Mouse (Mus musculus) lung, postnatal 25 days (tissue): ENCODE results near the gene Pno1.
A peak's percentile ranks its signal among the peaks of the same experiment; 100 is the strongest.

Experiments
- DNase-seq: peaks from one replicate; pipeline ENCODE4 v3.0.0; 2022; ENCODE audit warnings: low spot score

The Pno1 gene

GRCm38 (mm10) chr11:17176638-17177037 lies 34.7 kb downstream of the Pno1 start:
- no peak for DNase-seq

- DNase-seq: no peak
These were observed 39.1 kb downstream of the Pno1 start for GRCm38 (mm10) chr11:17172300-17172699.

- peak; percentile 39 for DNase-seq
These were observed 40.2 kb downstream of the Pno1 start for GRCm38 (mm10) chr11:17170938-17171729.

- DNase-seq: no peak
These were observed 42.1 kb downstream of the Pno1 start for GRCm38 (mm10) chr11:17169262-17169661.

- no peak for DNase-seq
These were observed 44.7 kb downstream of the Pno1 start for GRCm38 (mm10) chr11:17166627-17167026.

GRCm38 (mm10) chr11:17163956-17164355 lies 47.4 kb downstream of the Pno1 start:
- DNase-seq: no peak

- peak; percentile 80 for DNase-seq
These were observed 51.1 kb downstream of the Pno1 start for GRCm38 (mm10) chr11:17160242-17160641.

GRCm38 (mm10) chr11:17159738-17160241 lies 51.6 kb downstream of the Pno1 start:
- peak; percentile 25 for DNase-seq

- peak; percentile 97 for DNase-seq
These were observed 52.3 kb downstream of the Pno1 start, which contains the start of gene Ppp3r1 for GRCm38 (mm10) chr11:17158858-17159737. Gene Ppp3r1, plus strand, starts transcription at chr11:17159263.
